Mouse (Mus musculus) testis, adult 2 months (tissue): ENCODE results near the gene Tmem62.

Experiments
- CTCF ChIP-seq: fragments of 200-500 bp; IDR thresholded peaks from 2 replicates; pipeline ENCODE4 v1.5.1; 2012; ENCODE audit warnings: low read depth, mild to moderate bottlenecking, inconsistent platforms, low read length, moderate library complexity; ENCODE audit not compliant: control insufficient read depth, insufficient read depth, insufficient replicate concordance
- POLR2A ChIP-seq: fragments of 200-500 bp; IDR thresholded peaks from 2 replicates; pipeline ENCODE4 v1.6.1; 2012; ENCODE audit warnings: low read depth, mild to moderate bottlenecking, inconsistent platforms, low read length, moderate library complexity; ENCODE audit not compliant: control insufficient read depth

GRCm38 (mm10) chr2:121054060-121054459 lies 77.2 kb downstream of the Tmem62 start:
- TF ChIP-seq POLR2A: no peak
- no peak for TF ChIP-seq CTCF
